Mouse (Mus musculus): ENCODE measurements around the gene Plet1. TPM values are rescaled to one million over a fixed set of nuclear protein-coding genes. Genes with fewer than 3 reads are reported as not detected.
A peak's percentile ranks its signal among the peaks of the same experiment; 100 is the strongest.

Gene Plet1
- 0.79 and 1.1 TPM in 2 replicates for polyA plus RNA-seq (2016; fragmentation: Nextera tagmentation; extraction: Ambion mirVana)

DNA sequence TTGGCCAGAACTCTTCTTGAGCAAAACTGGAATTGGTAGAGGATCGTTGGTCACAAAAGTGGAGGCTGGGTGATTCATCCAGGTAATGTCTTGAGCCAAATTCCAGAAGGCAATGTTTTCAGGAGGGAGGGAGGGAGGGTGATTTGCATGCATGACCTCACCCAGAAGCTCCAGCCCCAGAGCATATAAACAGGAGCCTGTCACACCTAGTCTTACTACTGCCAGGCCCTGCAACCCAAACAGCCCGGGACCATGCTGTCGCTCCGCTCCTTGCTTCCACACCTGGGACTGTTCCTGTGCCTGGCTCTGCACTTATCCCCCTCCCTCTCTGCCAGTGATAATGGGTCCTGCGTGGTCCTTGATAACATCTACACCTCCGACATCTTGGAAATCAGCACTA lies at the start of gene Plet1:
Gene Plet1 (plus strand): TSS at position 215 of the 400 bp plus-strand sequence.
- H3K9ac ChIP-seq = no peak within 1 kb of the TSS
- H3K27me3 ChIP-seq = no peaks in the 10 kb centered on the region
- 83% methylated on average over 6 of the region's 6 CpGs for WGBS
- H3K4me3 ChIP-seq = no peak within 1 kb of the TSS
- H3K4me1 ChIP-seq = peaks cover 10% of the 10 kb centered on the region
- no peak for ATAC-seq (ENCODE audit: low FRiP score)
- no peaks in the 10 kb centered on the region for H3K36me3 ChIP-seq
- no peak within 1 kb of the TSS for H3K27ac ChIP-seq
- no peaks in the 10 kb centered on the region for H3K9me3 ChIP-seq (replicated peaks)
- no peak within 1 kb of the TSS for H3K4me2 ChIP-seq (replicated peaks)

DNA sequence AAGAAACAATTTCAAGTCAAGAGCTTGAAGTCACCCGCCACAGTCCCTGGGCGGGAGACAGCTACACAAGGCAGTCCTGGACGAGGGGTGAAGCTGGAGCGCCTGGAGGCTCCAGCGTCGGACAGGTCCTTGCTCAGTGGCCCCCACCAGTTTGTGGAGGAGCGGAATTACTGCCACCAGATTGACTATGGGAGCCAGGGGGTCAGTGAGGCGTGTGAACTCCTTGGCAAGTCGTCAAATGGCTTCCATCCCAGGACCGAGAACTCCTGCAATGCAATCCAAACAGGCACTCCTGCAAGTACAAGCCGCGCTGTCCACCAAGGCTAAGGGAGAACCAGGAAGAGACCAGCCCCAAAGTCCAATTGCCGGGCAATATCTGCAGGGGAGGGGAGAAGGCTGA lies 45.3 kb upstream of the Plet1 start:
- Histone ChIP-seq H3K4me2 (replicated peaks) (no peak overlapping the region), H3K4me1 (0 out of 2 replicates have a peak, but pooled peaks cover 4% of the 10 kb centered on the region), H3K4me3 (no peak overlapping the region), H3K9me3 (replicated peaks) (no peaks in the 10 kb centered on the region), H3K27ac (no peak overlapping the region), H3K27me3 (no peaks in the 10 kb centered on the region), H3K36me3 (no peaks in the 10 kb centered on the region), H3K9ac (no peak overlapping the region)
- 60% methylated on average over 13 of the region's 13 CpGs for WGBS
- no peak for ATAC-seq (ENCODE audit: low FRiP score)

DNA sequence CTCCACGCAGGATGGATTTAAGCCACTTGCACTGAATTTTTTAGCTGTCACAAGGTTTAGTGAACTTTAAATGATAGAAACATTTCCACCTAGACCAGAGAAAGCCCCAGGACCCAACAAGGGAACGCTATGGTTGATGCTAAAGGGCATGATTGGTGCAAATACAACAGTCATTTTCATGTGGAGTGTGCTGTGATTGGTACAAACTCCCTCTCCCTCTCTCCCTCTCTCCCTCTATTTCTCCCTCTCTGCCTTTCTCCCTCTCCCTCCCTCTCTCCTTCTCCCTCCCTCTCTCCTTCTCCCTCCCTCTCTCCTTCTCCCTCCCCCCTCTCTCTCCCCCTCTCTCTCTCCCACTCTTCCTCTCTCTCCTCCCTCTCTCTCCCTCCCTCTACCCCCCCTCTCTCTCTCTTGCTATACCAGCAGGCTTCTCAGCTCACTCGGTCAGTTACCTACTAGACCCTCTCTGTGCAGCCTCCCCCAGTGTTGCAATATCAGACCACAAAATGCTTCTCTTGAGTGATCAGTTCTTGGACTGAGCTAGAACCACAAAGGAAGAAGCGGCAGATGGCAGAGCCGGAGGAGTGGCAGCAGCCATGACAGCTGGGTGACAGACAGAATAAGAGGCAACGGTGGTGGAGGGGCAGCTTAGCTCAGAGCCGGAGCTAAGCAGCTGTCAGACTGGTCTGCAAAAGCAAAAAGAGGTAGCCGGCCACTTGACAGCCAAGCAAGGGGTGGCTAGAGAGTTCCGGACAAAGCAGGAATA lies 42.7 kb upstream of the Plet1 start:
- H3K9ac ChIP-seq = no peak overlapping the region
- no peaks in the 10 kb centered on the region for H3K36me3 ChIP-seq
- no peaks in the 10 kb centered on the region for H3K27me3 ChIP-seq
- 41% methylated on average over 9 of the region's 9 CpGs for WGBS
- H3K4me3 ChIP-seq = no peak overlapping the region
- H3K4me2 ChIP-seq (replicated peaks) = peak overlapping the region; percentile 31
- ATAC-seq (ENCODE audit: low FRiP score) = peak; percentile 78
- peak overlapping the region; percentile 85 for H3K27ac ChIP-seq
- H3K4me1 ChIP-seq = 0 out of 2 replicates have a peak, but pooled peaks cover 4% of the 10 kb centered on the region
- H3K9me3 ChIP-seq (replicated peaks) = no peaks in the 10 kb centered on the region

DNA sequence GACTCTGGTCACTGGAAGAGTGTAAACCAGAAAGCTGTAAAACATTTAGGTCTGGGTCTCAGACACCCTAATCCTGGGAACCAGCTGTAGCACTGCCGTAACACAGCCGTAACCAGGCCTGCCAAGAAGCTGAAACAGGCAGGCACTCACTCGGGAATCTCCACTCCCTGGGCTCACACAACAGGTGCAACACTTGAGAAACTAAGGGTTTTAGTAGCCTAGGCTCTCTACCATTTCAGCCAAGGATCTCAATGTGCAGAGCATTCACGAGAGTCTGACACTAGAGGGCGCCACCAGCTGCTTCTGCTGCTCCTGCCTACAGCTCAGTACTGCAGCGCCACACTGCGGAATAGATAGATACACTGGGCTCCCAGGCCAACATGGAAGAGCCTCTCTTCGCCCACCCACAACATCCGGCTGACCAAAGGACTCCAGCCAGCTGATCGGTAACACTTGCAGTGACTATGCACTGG lies 42.0 kb upstream of the Plet1 start:
- H3K9ac ChIP-seq = no peak overlapping the region
- peak overlapping the region; percentile 85; the same call in 1 of the 2 replicates for H3K27ac ChIP-seq
- peak overlapping the region; percentile 31; the same call in 1 of the 2 replicates for H3K4me2 ChIP-seq (replicated peaks)
- no peak overlapping the region for H3K4me3 ChIP-seq
- no peaks in the 10 kb centered on the region for H3K36me3 ChIP-seq
- WGBS = 22% methylated on average over 10 of the region's 10 CpGs
- H3K27me3 ChIP-seq = no peaks in the 10 kb centered on the region
- peak; percentile 56 for ATAC-seq (ENCODE audit: low FRiP score)
- H3K9me3 ChIP-seq (replicated peaks) = no peaks in the 10 kb centered on the region
- H3K4me1 ChIP-seq = 0 out of 2 replicates have a peak, but pooled peaks cover 4% of the 10 kb centered on the region

DNA sequence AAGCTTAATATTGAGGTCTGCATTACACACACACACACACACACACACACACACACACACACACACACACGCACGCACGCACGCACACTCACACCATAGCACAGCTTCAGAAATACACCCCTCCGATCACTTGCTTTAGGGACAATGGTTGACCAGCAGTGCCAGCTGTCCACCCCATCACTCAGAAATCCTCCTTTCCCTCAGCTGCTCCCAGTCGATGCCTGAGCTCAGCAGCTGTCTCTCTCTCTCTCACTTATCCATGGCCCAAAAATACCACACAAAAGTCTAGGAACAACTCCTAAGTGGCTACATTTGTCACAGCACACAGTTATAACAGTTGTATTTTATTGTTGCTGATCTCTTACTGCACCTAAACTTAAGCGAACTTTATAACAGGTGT lies 36.7 kb upstream of the Plet1 start:
- no peaks in the 10 kb centered on the region for H3K9me3 ChIP-seq (replicated peaks)
- ATAC-seq (ENCODE audit: low FRiP score) = no peak
- no peak overlapping the region for H3K9ac ChIP-seq

DNA sequence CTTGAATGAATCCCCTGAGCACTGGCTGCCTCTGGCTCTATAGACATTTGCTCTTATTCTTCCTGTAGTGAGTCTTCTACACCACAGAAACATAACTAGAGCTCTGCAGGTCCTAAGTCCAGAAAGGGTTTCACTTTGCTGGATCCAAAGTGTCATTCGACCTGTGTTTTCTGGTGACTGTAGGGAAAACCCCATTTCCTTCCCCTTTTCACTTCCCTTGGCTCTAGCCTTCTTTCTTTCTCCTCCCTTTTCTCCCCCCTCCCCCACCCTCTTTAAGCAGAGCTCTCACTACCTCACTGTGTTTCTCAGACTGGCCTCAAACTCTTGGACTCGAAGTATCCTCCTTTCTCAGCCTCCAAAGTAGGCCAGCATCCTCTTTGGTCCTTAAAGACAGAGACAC lies 34.8 kb upstream of the Plet1 start:
- Histone ChIP-seq H3K4me3 (no peak overlapping the region), H3K4me2 (replicated peaks) (no peak overlapping the region), H3K4me1 (no peaks in the 10 kb centered on the region), H3K27ac (no peak overlapping the region), H3K36me3 (no peaks in the 10 kb centered on the region), H3K9ac (no peak overlapping the region), H3K9me3 (replicated peaks) (no peaks in the 10 kb centered on the region), H3K27me3 (no peaks in the 10 kb centered on the region; the same call in 1 of the 2 replicates)
- no peak for ATAC-seq (ENCODE audit: low FRiP score)
- 66% methylated on average over 2 of the region's 2 CpGs for WGBS

More for the DNA sequence above, 36.7 kb upstream of the Plet1 start:
- no peaks in the 10 kb centered on the region for H3K4me1 ChIP-seq
- no peak overlapping the region for H3K4me3 ChIP-seq
- WGBS = 76% methylated on average over 7 of the region's 7 CpGs
- no peaks in the 10 kb centered on the region; the same call in 1 of the 2 replicates for H3K27me3 ChIP-seq
- no peaks in the 10 kb centered on the region for H3K36me3 ChIP-seq
- no peak overlapping the region for H3K27ac ChIP-seq
- no peak overlapping the region for H3K4me2 ChIP-seq (replicated peaks)

DNA sequence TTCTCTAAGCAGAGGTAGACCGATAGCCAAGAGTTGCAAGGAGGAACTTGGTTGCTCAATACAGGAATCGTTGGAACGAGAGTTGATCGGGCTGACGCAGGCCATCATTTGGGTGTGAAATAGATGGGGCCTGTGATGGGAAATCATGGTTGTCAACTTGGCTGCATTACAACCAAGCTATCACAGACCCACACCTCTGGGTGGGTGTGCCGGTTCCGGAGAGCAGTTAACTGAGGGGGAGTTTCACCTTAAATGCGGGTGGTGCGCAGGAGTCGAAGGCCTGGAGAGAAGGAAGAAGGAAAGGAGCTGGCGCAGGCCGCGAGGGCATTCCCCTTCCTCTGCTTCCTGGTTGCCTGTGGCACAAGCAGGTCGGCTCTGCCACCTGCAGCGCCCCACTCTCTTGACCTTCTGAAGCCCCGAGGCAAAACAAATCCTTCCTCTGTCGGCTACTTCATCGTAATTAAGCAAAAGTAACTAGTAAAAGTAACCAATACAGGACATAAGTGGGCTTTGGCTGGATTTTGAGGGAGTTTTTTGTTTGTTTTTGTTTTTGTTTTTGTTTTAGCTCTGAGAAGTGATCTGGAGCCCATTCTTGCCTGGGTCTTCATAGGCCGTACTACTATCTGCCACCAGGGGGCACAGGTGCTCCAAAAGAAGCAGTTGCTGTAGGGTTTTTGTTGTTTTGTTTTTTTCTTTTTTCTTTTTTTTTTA lies 31.7 kb upstream of the Plet1 start:
- no peaks in the 10 kb centered on the region for H3K4me1 ChIP-seq
- no peaks in the 10 kb centered on the region; the same call in 1 of the 2 replicates for H3K27me3 ChIP-seq
- no peaks in the 10 kb centered on the region for H3K9me3 ChIP-seq (replicated peaks)
- H3K9ac ChIP-seq = no peak overlapping the region
- no peak overlapping the region for H3K4me3 ChIP-seq
- no peak for ATAC-seq (ENCODE audit: low FRiP score)
- no peaks in the 10 kb centered on the region for H3K36me3 ChIP-seq
- H3K27ac ChIP-seq = no peak overlapping the region
- peak overlapping the region; percentile 30 for H3K4me2 ChIP-seq (replicated peaks)
- WGBS = 42% methylated on average over 18 of the region's 19 CpGs

DNA sequence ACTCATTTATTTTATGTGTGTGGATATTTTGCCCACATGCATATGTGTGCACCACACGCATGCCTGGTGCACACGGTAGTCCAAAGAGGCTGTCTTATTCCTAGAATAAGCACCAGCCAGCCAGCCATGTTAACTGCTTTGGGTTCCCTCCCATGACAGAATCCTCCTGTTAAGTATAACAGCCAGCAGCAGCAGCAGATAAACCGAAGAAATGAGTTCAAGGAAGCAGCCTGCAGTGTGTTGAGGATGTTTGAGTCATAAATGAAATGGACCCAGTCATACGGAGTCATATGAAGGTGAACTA lies 31.2 kb upstream of the Plet1 start:
- no peak overlapping the region for H3K4me3 ChIP-seq
- no peak for ATAC-seq (ENCODE audit: low FRiP score)
- no peaks in the 10 kb centered on the region for H3K4me1 ChIP-seq
- H3K4me2 ChIP-seq (replicated peaks) = no peak overlapping the region
- H3K9me3 ChIP-seq (replicated peaks) = no peaks in the 10 kb centered on the region
- no peak overlapping the region for H3K9ac ChIP-seq
- H3K36me3 ChIP-seq = no peaks in the 10 kb centered on the region
- WGBS = 37% methylated on average over 4 of the region's 4 CpGs
- no peaks in the 10 kb centered on the region; the same call in 1 of the 2 replicates for H3K27me3 ChIP-seq
- H3K27ac ChIP-seq = no peak overlapping the region

DNA sequence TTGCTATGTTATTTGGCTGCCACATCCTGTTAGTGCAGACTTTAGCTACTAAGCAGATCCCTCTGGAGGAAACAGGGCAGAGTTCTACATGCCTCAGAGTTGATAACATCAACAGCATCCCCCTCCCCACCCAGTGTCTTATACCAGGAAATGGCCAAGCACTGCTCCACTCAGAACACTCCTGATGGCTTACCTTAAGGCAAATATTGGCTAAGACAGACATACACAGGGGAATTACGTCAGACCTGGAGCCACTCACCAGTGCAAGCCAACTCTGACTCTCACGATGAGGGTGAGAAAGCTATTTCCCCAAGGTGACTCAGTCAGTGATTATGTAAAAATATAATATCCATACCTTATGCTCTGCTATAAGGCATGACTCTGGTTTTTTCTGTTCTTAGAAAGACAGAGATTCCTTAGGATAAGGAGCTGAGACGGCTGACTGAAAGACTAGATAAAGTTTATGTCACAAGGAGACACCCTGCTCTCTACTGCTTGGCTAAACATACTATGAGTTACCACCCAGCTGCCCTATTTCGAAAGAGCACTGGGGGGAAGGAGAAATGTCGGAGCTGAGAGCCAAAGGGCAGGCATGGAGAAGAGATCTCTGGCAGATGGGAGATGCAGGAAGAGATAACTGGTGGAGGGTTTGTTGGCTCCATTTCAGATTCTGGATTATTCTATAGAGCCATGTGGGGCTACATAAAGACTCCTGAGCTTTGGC lies 23.8 kb upstream of the Plet1 start:
- no peak for ATAC-seq (ENCODE audit: low FRiP score)
- no peaks in the 10 kb centered on the region for H3K36me3 ChIP-seq
- H3K4me3 ChIP-seq = no peak overlapping the region
- H3K4me2 ChIP-seq (replicated peaks) = no peak overlapping the region
- no peaks in the 10 kb centered on the region for H3K9me3 ChIP-seq (replicated peaks)
- no peaks in the 10 kb centered on the region for H3K27me3 ChIP-seq
- H3K27ac ChIP-seq = no peak overlapping the region
- H3K9ac ChIP-seq = no peak overlapping the region
- 86% methylated on average over 5 of the region's 5 CpGs for WGBS
- H3K4me1 ChIP-seq = no peaks in the 10 kb centered on the region

DNA sequence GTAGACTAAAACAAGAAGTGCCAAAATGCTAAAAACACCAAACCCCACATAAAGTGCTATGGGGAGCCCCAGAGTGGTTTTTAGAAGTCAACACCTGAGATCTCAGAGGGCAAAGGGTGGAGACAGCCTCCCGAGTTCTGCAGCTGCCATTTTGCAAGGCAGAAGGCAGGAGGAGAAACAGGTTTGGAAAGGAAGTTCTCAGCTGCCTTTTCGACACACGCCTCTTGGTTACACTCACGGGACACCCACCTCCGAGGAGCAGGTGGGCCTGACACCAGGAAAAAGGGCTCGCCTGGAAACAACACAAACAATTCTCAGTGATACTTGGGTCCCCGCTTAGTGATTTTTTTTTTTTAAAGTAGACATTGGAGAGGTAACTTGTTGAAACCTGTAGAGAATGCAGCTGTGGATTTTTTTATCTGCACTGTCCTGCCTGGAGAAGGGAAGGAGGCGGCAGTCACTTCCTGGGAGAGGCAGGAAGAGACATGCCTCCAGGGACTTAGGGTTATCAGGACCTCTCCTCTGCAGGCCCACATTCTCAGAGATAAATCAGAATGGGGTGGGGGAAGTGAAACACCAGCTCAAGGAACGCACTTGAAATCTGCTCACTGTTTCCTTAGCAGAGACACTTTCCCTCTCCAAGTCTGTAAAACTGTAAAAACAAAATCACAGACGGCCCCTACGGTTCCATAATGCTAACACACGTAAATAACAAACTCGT lies 23.0 kb upstream of the Plet1 start:
- ATAC-seq (ENCODE audit: low FRiP score) = no peak

DNA sequence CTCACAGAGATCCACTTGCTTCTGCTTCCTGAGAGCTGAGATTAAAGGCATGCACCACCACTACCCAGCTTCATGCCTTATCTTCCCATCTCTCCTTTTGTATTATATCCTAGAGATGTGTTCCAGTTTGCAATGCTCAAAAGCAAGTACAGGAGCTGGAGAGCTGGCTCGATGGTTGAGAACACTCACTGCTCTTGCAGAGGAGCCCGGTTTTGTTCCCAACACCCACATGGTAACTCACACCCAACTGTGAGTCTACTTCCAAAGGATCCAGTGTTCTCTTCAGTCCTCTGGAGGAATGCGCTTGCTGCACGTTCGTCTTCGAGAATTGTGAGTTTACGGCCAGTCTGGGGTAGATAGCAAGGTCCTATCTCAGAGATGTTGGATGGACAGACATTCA lies 19.0 kb upstream of the Plet1 start:
- 85% methylated on average over 7 of the region's 7 CpGs for WGBS
- H3K4me1 ChIP-seq = 0 out of 2 replicates have a peak, but pooled peaks cover 2% of the 10 kb centered on the region
- H3K4me2 ChIP-seq (replicated peaks) = no peak overlapping the region
- no peak overlapping the region for H3K27ac ChIP-seq
- H3K36me3 ChIP-seq = no peaks in the 10 kb centered on the region
- no peak for ATAC-seq (ENCODE audit: low FRiP score)
- H3K9ac ChIP-seq = no peak overlapping the region
- H3K9me3 ChIP-seq (replicated peaks) = no peaks in the 10 kb centered on the region
- no peaks in the 10 kb centered on the region for H3K27me3 ChIP-seq
- no peak overlapping the region for H3K4me3 ChIP-seq

More for the DNA sequence above, 23.0 kb upstream of the Plet1 start:
- no peaks in the 10 kb centered on the region for H3K9me3 ChIP-seq (replicated peaks)
- no peak overlapping the region for H3K9ac ChIP-seq
- no peaks in the 10 kb centered on the region for H3K27me3 ChIP-seq
- 82% methylated on average over 13 of the region's 13 CpGs for WGBS
- H3K4me3 ChIP-seq = no peak overlapping the region
- no peaks in the 10 kb centered on the region for H3K36me3 ChIP-seq
- no peak overlapping the region for H3K27ac ChIP-seq
- no peaks in the 10 kb centered on the region for H3K4me1 ChIP-seq
- H3K4me2 ChIP-seq (replicated peaks) = no peak overlapping the region

Data from hindbrain, embryonic 12.5 days (tissue).